Mouse (Mus musculus): Measurements from ENCODE around the gene Gng3.
"Not testable (repeated sequence)": the region's sequence is repeated elsewhere in the genome, so short reads cannot be mapped to it uniquely, and the experiment has no call there.

Gng3 gene

DNA sequence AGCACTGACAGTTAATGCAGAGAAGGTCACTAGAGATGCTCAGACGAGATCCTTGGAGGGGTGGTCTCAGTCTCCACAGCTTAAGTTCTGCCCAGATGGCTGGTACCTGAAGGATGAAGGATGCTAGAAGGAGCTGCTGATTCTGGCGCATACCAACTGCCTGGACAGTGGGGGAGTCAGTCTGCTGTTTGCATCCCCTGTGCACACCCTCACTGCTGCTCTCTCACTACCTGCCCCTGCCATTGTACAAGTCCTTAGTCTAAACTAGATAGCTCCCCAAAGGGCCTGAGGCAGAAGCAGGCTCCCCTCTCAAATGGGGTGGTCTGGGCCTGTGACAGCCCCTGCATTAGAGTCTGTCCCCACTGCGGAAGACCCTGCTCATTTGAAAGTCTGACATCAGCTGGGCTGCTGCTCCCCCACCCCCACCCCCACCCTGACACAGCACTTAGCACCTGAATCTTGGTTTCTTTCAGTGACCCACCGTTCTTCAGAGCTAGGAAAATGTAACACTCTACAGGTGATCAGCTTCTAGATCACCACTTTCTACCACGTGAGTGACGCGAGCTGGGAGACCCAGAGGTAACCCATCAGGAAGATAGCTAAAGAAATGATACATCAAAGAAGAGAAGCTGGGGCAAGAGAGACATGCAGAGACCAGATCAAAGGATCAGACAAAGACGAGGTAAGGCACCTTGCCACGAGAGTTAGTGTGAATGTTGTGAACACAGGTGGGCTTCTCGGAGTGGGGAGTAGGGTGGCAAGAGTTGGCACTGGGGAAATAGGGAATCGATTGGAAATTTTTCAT is at the start of gene Gng3:
Gene Gng3, minus strand, starts transcription at position 92 of the 805 bp plus-strand sequence.
- no peak for DNase-seq (ENCODE audit: extremely low read depth, low read depth, low spot score)

DNA sequence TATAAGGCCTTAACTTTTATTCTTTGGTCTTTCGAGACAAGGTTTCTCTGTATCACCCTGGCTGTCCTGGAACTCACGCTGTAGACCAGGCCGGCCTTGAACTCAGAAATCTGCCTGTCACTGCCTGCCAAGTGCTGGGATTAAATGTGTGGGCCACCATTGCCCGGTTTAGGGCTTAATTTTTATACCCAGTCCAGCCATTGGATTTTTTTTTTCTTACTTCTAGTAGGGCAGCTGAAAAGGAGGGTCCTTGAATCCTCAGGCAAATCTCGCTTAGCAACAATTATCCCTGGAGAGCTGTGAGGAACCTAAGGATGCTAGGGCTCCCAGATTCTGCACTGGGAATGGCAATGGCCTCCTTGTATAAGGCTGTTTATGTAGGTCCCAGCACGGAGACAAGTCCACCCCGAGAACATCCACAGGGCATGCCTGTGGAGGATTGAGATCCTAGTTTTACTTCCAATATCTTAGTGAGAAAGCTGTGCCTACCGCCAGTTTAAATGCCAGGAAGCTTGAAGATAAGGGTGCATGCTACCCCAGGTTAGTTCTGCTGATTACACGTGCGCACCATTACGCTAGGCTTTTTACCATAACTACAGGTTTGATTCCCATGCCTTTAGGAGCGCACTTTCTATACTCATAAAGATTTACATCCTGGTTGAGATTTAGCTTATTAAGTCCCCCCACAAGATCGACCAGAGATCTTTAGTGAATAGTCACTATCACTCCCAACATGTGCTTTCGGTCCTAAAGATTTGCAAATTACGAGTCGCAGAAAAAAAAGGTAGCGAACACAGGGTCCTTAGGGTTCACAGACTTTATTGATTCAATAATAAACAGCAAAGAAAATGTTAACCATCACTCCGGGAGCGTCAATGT is 48.8 kb upstream of the Gng3 start:
- DNase-seq (ENCODE audit: extremely low read depth, low read depth, low spot score) = no peak

DNA sequence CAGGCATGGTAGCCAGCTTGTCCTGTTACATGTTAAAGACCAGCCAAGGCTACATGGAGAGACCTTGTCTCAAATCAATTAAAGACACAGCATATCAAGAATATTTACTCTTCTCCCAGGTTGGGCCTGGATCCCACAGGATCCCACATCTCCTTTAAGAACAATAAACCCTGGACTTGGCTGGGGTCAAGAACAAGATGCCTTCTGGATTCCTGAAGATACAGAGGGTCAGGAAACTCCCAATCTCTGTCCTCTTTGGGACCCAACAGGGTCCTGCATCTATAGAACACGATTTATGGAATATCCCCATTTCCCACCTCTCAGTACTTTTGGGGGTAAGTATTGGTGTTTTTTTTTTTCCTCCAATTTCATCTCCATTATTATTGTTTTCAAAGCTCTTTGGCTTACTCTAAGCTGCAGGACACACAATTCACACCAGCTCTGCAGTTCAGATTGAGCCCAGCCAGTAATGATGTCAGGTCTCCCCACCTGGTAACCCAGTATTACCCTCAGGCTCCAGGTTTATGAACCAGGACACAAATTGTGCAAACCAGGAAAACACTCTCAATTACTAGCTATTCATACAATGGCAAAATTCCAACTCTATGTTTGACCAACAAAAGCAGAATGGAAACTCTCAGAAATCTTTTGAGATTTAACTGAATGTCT is 48.1 kb upstream of the Gng3 start:
- no peak for DNase-seq (ENCODE audit: extremely low read depth, low read depth, low spot score)

DNA sequence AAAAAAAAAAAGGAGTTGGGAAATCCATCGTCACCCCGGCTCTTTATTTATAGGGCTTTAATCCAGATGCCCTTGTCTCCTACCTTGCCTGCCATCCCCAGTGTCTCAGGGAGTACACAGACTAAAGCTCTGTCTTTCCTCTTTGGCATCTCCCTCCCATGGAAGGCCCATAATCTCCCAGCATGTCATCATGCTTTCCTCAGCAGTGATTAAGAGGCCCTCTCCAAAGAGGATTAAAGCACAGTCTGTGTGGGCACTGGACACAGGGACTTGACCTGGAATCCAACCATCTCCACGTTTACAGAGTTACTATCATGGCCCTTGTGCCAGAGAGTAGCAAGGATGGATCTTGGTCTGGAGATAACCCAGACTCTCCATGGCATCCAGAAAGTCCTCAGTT is 44.6 kb upstream of the Gng3 start, which contains the start of the genes Lbhd1 and Gm49403:
Gene Lbhd1, plus strand, starts transcription at position 117 of the 400 bp plus-strand sequence.
Gene Gm49403, plus strand, starts transcription at position 315 of the 400 bp plus-strand sequence.
- DNase-seq (ENCODE audit: extremely low read depth, low read depth, low spot score) = no peak

DNA sequence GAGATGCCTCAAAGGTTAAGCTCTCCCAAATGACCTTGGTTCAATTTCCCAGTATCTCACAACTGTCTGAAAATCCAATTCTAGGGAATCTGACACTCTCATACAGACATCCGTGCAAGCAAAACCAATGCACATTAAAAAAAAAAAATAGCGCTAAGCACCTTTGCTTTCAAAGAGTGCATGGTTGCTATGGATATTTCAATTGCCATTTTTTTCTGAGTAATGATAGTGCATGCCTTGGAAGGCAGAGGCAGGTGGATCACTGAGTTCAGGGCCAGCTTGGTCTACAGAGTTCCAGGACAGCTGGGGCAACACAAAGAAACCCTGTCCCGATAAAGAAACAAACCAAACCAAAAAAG is 42.0 kb upstream of the Gng3 start:
- no peak for DNase-seq (ENCODE audit: extremely low read depth, low read depth, low spot score)

DNA sequence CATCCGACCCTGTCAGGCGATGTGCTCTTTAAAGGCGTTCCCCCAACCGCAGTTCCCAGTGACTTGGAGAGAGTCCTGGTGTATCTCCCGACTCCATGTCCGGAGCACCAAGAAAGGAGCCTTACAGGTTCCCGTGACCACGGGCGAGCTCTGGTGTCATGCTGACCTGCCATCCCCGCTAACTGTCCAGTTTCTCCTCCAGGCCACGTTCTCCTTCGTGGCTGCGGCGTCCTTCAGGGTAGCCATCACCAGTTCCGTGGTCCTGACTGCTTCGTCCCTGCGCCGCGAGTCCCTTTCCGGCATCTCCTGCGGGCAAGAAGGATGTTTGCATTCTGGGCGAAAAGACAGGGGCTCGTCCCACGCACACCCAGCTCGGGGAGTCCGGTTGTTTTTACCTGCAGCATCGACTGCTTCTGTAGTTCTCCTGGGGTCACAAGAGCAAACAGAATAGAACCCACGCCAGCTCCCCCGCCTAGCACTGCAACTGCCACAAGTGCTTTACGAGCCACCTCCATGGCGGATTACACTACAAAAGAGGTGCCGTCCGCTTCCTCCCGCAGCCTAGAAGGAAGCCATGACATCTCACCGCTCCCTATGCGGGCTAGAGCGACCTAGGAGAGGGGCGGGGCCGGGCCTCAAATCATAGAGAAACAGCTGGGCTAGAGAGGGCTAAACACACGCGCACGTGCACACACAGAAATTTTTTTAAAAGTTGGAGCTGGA is 41.5 kb upstream of the Gng3 start, which contains the start of gene Uqcc3:
Gene Uqcc3, minus strand, starts transcription at position 613 of the 723 bp plus-strand sequence.
- no peak for DNase-seq (ENCODE audit: extremely low read depth, low read depth, low spot score)

DNA sequence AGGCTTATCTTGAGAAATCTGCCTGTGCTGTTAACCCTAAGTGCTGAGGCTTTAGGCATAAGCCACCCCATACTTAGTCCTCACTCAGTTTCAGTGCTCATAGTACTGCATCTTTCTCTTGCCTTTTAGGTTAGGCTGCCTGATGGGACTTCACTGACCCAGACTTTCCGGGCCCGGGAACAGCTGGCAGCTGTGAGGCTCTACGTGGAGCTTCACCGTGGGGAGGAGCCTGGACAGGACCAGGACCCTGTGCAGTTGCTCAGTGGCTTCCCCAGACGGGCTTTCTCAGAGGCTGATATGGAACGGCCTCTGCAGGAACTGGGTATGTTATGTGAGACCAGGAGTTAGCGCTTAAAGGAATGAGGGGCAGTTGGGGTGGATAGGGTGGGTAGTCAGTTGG is 36.0 kb upstream of the Gng3 start:
- no peak for DNase-seq (ENCODE audit: extremely low read depth, low read depth, low spot score)

DNA sequence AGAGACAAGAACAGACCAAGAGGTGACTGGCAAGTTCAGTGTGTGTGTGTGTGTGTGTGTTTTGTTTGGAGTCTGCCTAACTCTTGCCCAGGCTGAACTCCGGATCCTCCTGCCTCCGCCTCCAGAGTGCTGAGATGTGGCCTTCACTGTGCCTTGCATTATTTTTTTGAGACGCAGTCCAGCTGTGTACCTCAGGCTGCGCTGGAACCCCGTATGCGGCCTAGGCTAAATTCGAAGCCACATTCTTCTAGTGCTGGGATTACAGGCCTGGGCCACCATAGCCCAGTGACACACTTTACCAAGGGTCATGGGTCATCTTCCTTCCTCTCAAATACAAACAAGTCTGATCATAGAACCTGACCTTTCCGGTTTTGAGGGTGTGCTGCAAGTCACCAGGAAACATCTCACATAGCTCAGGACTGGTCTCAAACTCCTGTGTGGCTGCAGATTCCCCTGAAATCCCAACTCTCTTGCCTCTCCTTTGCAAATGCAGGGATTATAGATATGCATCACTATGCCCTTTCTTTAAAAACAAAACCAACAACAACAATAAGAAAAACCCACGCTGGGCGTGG is 33.4 kb upstream of the Gng3 start:
- no peak for DNase-seq (ENCODE audit: extremely low read depth, low read depth, low spot score)

DNA sequence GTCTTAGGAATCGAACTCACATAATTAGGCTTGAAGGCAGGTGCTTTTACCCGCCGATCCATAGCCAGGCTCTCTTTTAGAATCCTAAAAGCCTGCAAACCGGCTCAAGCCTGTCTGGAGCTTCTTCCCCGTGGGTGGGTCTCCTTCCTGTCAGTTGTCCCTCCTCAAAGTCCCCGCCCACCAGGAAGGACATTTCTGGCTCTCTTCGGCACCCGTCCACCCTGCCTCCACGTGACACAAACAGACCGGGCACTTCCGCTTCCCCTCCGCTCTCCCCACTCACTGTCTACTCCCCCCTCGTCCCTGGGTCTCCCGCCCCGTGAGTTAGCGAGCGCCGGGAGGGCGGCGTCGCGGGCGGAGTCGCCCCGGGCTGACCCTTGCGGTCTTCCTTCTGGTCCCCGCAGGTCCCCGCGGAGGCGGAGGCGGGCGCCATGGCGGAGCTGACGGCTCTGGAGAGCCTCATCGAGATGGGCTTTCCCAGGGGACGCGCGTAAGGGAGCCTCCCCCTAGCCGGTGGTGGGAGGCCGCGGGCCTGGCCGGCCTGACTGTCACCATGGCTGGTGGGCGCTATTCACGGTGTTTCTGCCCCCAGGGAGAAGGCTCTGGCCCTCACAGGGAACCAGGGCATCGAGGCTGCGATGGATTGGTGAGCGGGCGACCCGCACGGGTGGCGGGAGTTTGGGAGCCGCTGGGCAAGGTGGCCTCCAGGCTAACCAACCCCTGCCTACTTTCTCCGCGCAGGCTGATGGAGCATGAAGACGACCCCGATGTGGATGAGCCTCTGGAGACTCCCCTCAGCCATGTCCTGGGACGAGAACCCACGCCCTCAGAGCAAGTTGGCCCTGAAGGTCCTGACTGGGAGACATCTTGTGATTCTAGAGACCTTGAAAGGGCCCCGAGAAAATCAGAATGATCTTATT is 32.5 kb upstream of the Gng3 start, which contains the start of gene Ubxn1:
Gene Ubxn1, plus strand, starts transcription at position 230 of the 920 bp plus-strand sequence.
- DNase-seq (ENCODE audit: extremely low read depth, low read depth, low spot score) = peak; percentile 86

DNA sequence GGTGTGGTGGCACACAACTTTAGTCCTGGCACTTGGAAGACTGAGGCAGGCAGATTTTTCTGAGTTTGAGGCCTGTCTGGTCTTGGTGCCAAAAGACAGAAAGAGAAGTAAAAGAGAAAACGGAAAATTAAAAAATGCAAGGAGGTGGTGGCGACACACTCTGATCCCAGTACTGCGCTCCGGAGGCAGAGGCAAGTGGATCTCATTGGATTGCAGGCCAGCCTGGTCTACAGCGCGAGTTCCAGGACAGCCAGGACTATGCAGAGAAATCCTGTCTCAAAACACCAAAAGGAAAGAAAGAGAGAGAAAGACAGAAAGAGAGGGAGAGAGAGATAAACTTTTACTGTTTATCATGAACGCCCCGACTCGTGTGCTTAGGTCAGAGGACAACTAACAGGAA is 31.8 kb upstream of the Gng3 start:
- DNase-seq (ENCODE audit: extremely low read depth, low read depth, low spot score) = no peak

DNA sequence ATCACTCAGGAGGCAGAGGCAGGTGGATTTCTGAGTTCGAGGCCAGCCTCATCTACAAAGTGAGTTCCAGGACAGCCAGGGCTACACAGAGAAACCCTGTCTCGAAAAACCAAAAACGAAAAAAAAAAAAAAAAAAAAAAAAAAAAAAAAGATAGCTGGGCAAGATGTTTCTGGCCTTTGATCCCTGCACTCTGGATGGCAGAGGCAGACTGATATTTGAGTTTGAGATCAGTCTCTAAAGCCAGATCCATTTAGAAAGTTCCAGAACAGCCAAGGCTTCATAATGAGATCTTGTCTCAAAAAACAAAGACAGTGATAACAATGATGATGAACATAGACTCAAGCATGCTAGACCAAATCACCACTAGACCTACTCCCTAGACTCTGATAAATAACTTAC is 31.4 kb upstream of the Gng3 start:
- DNase-seq (ENCODE audit: extremely low read depth, low read depth, low spot score) = not testable (repeated sequence)

DNA sequence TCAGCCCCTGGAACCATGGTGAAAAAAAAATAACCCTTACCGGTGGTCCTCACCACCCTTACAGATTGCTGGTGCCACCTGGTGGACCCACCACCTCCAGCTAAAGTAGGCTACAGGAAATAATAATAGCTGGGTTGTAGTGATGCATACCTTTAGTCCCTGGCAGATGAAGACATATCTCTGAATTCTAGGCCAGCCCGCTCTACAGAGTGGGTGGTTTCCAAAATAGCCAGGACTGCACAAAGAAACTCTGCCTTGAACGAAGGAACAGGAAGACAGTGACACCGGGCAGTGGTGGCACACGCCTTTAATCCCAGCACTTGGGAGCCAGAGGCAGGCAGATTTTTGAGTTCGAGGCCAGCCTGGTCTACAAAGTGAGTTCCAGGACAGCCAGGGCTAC is 25.3 kb upstream of the Gng3 start:
- no peak for DNase-seq (ENCODE audit: extremely low read depth, low read depth, low spot score)

DNA sequence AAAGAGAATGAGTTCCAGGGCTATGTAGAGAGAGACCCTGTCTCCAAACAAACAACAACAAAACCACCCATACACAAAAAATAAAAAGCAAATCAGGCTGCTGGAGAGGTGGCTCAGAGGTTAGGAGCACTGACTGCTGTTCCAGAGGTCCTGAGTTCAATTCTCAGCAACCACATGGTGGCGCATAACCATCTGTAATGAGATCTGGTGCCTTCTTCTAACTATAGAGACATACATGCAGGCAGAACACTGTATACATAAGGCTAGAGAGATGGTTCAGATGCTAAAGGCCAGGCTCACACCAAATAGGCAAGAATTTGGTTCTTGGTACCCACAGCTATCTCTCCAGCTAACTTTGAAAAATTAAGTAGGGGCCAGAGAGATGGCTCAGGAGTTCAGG is 20.0 kb upstream of the Gng3 start:
- DNase-seq (ENCODE audit: extremely low read depth, low read depth, low spot score) = no peak

DNA sequence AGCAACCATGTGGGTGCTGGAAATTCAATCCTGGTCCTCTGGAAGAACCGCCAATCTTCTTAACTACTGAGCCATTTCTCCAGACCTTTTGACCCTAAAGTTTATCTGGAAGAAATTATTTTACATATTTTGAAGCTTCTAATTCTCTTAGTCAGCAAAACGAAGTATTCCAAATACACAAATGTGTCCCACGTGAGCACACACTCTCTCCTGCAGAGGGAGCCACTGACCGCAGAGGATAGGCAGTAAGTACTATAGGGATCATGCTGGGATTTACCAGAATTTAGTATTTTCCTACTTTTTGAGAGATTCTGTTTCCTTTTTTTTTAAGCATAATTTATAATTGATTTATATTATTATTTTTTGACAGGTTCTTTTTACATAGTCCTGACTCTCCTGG is 18.7 kb upstream of the Gng3 start:
- no peak for DNase-seq (ENCODE audit: extremely low read depth, low read depth, low spot score)

DNA sequence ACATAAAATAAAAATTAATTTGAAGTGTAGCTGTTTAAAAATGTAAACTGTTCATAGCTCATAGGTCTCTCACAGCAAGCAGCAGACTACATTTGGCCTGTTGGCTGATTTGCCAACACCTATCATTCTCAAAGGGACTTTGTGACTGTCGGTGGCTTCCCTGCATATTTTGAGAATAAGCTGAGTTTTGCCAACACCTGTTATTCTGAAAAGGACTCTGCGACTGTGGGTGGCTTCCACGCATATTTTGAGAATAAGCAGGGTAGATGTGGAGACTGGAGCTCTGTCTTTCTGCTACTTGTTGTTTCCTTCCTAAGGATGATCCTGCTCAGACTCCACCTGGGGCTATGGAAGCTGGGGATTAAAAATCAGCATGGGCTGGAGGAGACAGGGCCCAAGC is 14.1 kb upstream of the Gng3 start:
- DNase-seq (ENCODE audit: extremely low read depth, low read depth, low spot score) = no peak

DNA sequence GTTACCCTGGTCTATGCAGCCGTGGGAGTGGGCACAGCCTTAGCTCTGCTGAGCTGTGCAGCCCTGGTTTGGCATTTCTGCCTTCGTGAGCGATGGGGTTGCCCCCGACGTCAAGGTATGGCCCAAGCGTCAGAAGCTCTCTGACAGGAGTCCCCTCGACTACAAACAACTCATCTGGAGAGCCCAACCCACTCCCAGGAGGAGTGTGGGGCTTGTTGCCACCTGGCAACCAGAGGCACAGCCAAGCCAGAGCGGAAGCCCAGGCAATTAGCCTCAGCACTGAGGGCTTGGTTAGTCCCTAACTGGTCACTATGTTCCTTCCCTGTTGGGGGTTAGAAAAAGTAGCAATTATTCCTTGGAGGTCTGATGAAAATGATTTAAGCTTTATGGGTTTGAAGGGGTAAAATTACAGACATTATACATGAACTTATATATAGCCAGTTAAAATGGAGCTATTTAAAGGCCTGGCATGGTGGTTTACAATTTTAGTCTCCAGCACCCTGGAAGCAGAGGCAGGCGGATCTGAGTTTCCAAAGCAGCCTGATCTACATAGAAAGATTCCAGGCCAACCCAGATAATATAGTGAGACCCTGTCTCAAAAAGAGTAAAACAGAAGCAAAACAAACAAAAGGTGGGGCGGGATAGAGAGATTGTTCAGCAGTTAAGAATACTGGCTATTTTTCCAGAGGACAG is 13.4 kb upstream of the Gng3 start:
- no peak for DNase-seq (ENCODE audit: extremely low read depth, low read depth, low spot score)

DNA sequence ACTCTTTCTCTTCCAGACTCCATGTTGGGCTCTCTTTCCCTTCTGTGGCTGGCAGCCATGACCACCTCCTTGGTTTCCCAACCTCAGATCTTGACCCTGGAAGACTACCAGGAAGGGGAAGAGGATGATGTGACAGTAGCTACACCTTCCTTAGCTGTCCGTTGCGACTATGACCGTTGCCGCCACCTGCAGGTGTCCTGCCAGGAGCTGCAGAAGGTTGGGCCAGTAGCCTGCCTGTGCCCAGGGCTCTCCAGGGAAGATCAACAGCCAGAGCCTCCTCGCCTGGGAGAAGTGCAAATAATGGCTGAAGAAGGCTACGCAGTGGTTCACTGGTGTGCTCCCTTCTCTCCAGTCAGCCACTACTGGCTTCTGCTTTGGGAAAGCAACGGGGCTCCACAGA is 12.6 kb upstream of the Gng3 start:
- DNase-seq (ENCODE audit: extremely low read depth, low read depth, low spot score) = no peak

DNA sequence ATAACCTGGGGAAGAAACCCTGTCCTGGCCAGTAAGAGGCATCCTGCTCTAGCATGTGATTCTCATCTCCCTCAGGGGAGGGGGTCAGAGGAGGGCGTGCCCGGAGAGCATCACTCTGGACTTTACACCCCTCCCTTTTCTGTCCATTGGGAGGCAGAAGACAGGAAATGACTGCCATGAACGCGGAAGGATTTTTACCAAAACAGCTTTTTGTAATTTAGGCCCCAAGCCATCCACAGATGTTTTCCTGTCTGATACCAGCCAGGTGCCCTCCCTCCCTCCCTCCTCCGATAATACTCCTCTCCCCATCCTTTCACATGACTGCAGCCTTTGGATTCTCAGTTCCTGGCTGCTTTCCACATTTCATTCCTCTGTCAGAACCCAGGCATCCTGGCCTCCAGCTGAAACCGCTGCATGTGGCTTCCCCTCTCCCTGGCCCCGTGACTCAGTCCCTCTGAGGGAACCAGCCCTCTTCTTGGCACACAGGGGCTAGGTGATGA is 11.5 kb upstream of the Gng3 start, which contains the start of gene Lrrn4cl:
Gene Lrrn4cl, plus strand, starts transcription at position 367 of the 500 bp plus-strand sequence.
- no peak for DNase-seq (ENCODE audit: extremely low read depth, low read depth, low spot score)
